Mouse (Mus musculus): ENCODE data around the gene Mpst. TPM values are rescaled to one million over a fixed set of nuclear protein-coding genes. Genes with fewer than 3 reads are reported as not detected.

Gene Mpst
- total RNA-seq, 2 experiments from 2014 or later, result 57.2 to 58.7 TPM

GRCm38 (mm10) chr15:78403301-78403741, 2.9 kb upstream of the Mpst start:
- DNase-seq, result no peak
- intact Hi-C loops (cut with DNase I), result no loop called here

GRCm38 (mm10) chr15:78403896-78404295, 2.3 kb upstream of the Mpst start:
- intact Hi-C loops (cut with DNase I), result no loop called here
- peak; percentile 91 for DNase-seq

- intact Hi-C loops (cut with DNase I), result no loop called here
- no peak for DNase-seq
Measured at GRCm38 (mm10) chr15:78405098-78405497, 1.1 kb upstream of the Mpst start.

- peak; percentile 92 for DNase-seq
- intact Hi-C loops (cut with DNase I), result no loop called here
Measured at GRCm38 (mm10) chr15:78405517-78406211, 552 bp upstream of the Mpst start, which contains the start of gene Tst. TSS of gene Tst (minus strand) at chr15:78405907.

- intact Hi-C loops (cut with DNase I), result no loop called here
- DNase-seq, result no peak
Measured at GRCm38 (mm10) chr15:78409570-78410052, 3.4 kb downstream of the Mpst start.

- no peak for DNase-seq
- intact Hi-C loops (cut with DNase I), result no loop called here
Measured at GRCm38 (mm10) chr15:78413083-78413718, 7.0 kb downstream of the Mpst start.

- no peak for DNase-seq
- intact Hi-C loops (cut with DNase I), result no loop called here
Measured at GRCm38 (mm10) chr15:78413719-78414117, 7.5 kb downstream of the Mpst start.

- intact Hi-C loops (cut with DNase I), result no loop called here
- no peak for DNase-seq
Measured at GRCm38 (mm10) chr15:78414157-78414556, 7.9 kb downstream of the Mpst start.

GRCm38 (mm10) chr15:78416937-78417336, 10.7 kb downstream of the Mpst start:
- no peak for DNase-seq
- intact Hi-C loops (cut with DNase I), result no loop called here

- DNase-seq, result no peak
- intact Hi-C loops (cut with DNase I), result loop anchor here (5.0 kb wide), 2 partner anchors 63 to 163 kb away; no protein-coding TSS in a partner anchor
Measured at GRCm38 (mm10) chr15:78420395-78420794, 14.2 kb downstream of the Mpst start.

GRCm38 (mm10) chr15:78422046-78422956, 16.1 kb downstream of the Mpst start:
- intact Hi-C loops (cut with DNase I), result loop anchor here (5.0 kb wide), 2 partner anchors 65 to 165 kb away; no protein-coding TSS in a partner anchor
- peak; percentile 91 for DNase-seq

- intact Hi-C loops (cut with DNase I), result loop anchor here (5.0 kb wide), 2 partner anchors 67 to 167 kb away; no protein-coding TSS in a partner anchor
- DNase-seq, result no peak
Measured at GRCm38 (mm10) chr15:78424507-78424906, 18.3 kb downstream of the Mpst start.

- no peak for DNase-seq
- intact Hi-C loops (cut with DNase I), result no loop called here
Measured at GRCm38 (mm10) chr15:78425230-78425629, 19.0 kb downstream of the Mpst start.

- DNase-seq, result peak; percentile 83
- intact Hi-C loops (cut with DNase I), result no loop called here
Measured at GRCm38 (mm10) chr15:78428391-78429138, 22.3 kb downstream of the Mpst start, which contains the start of gene Kctd17. TSS of gene Kctd17 (plus strand) at chr15:78428564.

- intact Hi-C loops (cut with DNase I), result no loop called here
- DNase-seq, result no peak
Measured at GRCm38 (mm10) chr15:78429139-78429459, 22.9 kb downstream of the Mpst start.

- intact Hi-C loops (cut with DNase I), result loop anchor here (10.0 kb wide), 1 partner anchor 455 kb away; the partner anchor contains the start of gene Eif3d
- no peak for DNase-seq
Measured at GRCm38 (mm10) chr15:78429871-78430622, 23.8 kb downstream of the Mpst start.

- intact Hi-C loops (cut with DNase I), result loop anchor here (10.0 kb wide), 1 partner anchor 456 kb away; the partner anchor contains the start of gene Eif3d
- DNase-seq, result no peak
Measured at GRCm38 (mm10) chr15:78430874-78431273, 24.7 kb downstream of the Mpst start.

GRCm38 (mm10) chr15:78431541-78432121, 25.4 kb downstream of the Mpst start:
- intact Hi-C loops (cut with DNase I), result loop anchor here (10.0 kb wide), 1 partner anchor 457 kb away; the partner anchor contains the start of gene Eif3d
- DNase-seq, result no peak
